Mouse (Mus musculus) mouse embryonic stem cell (cell line): ENCODE data around the gene Agrn.

Source experiments
- in situ Hi-C, 2 experiments: fragments of 300-500 bp; cut with MboI; formaldehyde crosslinking; loops; 1 replicate in 1 of 2; 3 replicates in 1 of 2; pipeline ENCODE4 v1.14.3; 2019 to 2020; ENCODE audit warnings: low sequenced_read_pairs in 2 of 2, low pct_unique_long_range_greater_than_20kb in 1 of 2, mixed read lengths in 1 of 2; ENCODE audit not compliant: unreplicated experiment in 1 of 2

Agrn gene

DNA sequence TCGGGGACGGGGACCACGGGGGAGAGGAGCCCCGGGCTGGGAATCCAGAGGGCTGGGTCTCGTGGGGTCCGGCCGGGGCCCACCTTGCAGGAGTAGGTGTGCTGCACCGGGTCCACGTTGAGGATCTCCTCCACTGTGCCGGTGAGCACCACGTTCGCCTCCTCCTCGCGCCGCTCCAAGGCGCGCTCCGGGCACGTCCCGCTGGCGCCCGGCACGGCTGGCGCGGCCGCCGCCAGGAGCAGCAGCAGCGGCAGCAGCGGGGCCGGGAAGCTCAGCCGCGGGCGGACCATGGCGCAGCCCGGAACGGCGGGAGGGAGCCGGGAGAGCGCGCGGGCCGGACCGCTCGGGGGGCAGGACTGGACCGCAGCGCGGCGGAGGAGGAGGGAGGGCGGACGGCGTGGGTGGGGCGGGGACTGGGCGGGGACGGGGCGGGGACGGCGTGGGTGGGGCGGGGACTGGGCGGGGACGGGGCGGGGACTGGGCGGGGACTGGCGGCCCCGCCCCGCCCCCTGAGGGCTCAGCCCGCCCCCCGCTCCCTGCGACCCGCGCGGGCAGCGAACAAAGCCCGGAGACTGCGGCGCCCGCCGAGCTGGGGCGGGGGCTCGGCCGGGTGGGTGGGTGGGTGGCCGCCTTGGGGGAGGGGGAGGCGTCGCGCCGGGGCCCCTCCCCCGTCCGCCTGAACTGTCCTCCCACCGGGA is at the start of gene Agrn:
Gene Agrn (minus strand): TSS at position 358 of the 698 bp plus-strand sequence.
- in situ Hi-C loops, result no loop called here

GRCm38 (mm10) chr4:156236651-156237447 is 39.6 kb upstream of the Agrn start:
- in situ Hi-C loops, result no loop called here

DNA sequence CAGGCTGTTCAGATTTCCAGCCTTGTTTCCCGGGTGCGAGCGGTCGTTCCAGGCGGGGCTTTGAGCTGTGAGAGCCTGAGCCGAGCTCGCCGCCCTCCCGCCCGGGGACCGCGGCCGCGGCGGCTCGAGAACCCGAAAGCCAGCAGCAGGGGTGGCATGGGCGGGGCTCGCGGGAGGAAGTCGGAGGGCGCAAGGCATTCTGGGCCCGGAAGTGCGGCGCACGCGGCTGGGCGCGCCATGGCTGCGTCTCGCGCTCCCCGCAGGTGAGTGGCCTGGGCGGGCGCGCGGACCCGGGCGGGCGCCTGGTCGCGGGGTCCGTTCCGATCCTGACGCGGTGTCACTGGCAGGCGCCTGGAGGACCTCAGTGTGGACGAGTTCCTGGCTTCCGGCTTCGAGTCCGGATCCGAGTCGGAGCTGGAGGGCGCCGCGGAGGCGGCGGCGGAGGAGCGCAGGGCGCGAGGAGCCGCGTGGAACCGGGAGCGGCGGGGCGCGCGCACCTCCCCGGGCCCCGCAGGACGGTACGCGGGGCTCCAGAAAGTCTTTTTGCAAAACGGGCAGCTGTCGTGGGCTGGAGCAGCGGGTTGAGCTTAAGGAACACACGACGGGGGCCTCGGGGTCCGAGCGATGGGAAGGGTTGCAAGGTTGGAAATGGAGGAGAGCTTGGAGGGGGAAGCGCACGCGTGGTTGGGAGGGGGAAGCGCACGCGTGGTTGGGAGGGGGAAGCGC is 38.7 kb upstream of the Agrn start, which contains the start of gene Noc2l:
Gene Noc2l (plus strand): TSS at position 203 of the 726 bp plus-strand sequence.
- in situ Hi-C loops, result no loop called here

GRCm38 (mm10) chr4:156235360-156235770 is 38.1 kb upstream of the Agrn start:
- in situ Hi-C loops, result no loop called here

DNA sequence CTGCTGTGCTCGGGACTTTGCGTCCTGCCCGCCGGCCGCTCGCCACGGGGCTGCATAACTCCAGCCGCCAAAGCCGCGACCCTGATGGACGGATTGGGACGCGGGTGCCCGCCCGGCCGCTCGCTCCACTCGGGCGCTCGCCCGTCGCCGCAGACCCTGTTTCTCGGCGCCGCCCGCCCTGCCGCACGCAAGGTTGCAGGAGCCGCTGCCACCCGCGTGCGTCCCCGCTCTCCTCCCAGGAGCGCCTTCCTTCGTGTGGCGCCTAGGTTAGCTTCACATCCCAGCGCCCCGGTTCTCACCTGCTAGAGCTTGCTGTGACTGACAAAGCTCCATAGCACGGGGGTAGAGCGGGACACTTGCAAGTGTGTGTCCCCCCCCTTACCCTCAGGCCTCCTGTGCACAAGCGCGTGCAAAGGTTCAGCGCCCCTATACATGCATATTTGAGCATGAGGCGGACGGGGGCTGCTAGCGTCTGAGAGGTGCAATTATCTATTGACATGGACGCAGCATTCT is 37.5 kb upstream of the Agrn start, which contains the start of gene Plekhn1:
Gene Plekhn1 (minus strand): TSS at position 157 of the 513 bp plus-strand sequence.
- in situ Hi-C loops, result no loop called here

DNA sequence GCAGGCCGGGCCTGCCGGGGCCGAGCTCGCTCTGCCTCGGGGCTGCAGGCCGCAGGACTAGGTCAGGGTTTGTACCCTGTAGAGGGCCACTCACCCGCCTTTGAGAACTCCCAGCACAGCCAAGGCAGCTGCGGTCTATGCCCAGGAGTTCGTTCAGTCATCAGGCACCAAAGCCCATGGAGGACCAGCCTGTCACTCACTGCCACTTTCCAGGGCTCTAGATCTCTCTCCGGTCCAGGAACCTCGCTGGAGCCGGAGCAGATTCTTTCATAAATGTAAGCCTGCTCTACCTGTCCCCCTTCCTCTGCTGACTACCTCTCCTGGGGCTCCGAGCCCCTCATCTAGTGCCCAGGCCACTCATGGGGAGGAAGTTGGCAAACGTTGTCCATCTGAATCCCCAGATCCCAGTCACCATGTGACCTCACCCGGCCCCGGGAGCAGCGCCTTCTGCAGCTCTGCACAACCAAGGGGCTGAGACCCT is 36.8 kb upstream of the Agrn start:
- in situ Hi-C loops, result no loop called here

GRCm38 (mm10) chr4:156228393-156229024 is 31.2 kb upstream of the Agrn start:
- in situ Hi-C loops, result no loop called here

DNA sequence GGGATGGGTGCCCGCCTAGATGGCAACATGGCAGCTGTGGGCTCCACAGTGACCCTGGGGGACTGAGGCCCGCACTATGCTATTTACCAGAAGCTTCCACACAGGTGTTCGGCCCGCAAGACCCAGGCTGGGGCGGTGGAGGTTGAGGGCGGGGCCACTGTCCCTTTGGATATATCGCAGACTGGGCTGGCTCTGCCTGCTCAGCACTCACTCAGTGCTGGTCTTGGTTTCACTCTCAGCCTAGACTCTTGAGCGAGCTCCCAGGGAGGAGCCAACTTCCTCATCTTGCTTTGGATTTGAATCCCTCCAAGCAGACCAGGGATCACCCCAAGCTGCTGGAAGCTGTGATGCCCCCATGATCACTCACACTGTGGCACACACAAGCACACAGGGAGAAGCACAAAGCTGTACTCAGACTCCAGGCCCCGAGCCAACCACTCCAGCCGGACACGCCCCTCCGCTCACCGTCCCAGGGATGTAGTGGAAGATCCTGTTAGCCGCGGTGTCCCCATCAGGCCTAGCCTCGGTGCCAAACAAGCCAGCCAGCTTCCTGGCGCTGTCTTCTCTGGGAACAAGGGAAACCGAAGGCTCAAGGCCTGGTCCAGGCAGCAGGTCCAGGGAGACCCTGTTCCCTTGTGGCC is 30.6 kb upstream of the Agrn start:
- in situ Hi-C loops, result no loop called here

GRCm38 (mm10) chr4:156224276-156224675 is 27.0 kb upstream of the Agrn start:
- in situ Hi-C loops, result loop anchor here in 1 of 2 experiments (5.0 kb wide), 1 partner anchor 97 kb away; no protein-coding TSS in a partner anchor

GRCm38 (mm10) chr4:156219936-156220335 is 22.6 kb upstream of the Agrn start:
- in situ Hi-C loops, result loop anchor here in 1 of 2 experiments (5.0 kb wide), 1 partner anchor 93 kb away; no protein-coding TSS in a partner anchor

GRCm38 (mm10) chr4:156217838-156218237 is 20.6 kb upstream of the Agrn start:
- in situ Hi-C loops, result no loop called here

DNA sequence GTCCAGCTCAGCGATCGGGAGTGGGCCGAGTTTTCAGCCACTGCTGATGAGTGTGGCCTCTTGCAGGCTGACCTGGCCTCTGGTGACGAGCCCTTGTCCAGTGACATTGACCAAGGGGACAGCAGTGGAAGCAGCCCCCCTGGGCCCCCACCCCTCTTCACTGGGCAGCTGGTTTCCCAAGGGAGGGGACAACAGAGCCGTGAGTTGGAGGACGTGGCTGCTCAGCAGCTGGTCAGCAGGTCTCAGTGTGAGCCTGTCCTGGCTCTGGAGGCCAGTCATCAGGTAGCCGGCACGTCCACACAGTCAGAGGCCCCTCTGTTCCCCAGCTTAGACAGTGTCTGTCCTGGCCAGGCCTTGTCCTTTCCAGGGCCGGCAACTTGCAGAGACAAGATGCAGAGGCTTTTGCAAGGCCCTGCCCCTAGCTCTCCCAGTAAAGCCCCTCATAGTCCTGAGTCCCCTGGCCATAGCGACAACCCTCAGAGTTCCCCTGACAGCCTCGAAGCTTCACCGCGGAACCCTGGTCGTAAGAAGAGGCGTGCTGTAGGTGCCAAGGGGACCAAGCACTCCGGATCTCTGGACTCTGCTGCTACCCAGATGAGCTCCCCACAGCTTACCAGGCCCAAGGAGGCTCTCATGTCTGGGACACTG is 19.9 kb upstream of the Agrn start:
- in situ Hi-C loops, result no loop called here

DNA sequence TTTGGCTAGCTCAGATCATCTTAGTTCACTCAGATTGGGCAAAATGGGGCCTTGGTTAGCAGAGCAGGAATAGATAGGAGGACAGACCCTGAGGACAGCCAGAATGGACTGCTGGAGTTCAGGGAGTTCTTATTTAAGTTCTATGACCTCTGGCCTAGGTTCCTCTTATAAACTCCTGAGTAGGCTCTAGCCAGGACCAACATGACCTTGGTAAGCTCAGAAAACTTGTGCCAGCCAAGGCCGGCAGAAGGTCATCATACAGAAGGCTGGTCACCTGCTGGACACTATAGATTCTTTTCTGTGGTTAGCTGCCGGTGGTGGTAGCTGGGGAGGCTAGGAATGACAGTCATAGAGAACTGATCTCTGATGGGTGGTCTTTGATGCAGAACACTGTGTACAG is 18.9 kb upstream of the Agrn start:
- in situ Hi-C loops, result no loop called here

DNA sequence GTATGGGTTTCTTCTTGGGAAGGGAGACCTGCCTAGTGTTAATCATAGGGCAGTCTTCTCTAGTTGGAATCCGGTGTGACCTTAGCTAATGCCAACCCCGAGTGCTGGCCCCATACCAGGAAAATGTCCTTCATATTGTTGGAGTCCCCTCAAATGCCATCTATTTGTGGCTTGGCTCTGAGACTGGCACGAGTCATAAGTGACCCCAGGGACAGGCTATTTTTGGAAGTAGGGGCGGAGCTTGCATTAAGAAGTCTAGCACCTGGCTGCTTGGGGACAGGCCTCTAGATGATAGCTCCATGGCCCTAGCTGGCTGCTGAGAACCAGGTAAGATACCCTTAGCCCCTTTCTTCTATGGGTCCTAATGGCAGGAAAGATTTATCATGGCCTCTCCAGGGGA is 18.4 kb upstream of the Agrn start, which contains the start of gene Perm1:
Gene Perm1 (plus strand): TSS at position 220 of the 400 bp plus-strand sequence.
- in situ Hi-C loops, result no loop called here

- in situ Hi-C loops, result no loop called here
Observed at GRCm38 (mm10) chr4:156213134-156213533, 15.8 kb upstream of the Agrn start.

- in situ Hi-C loops, result no loop called here
Observed at GRCm38 (mm10) chr4:156209963-156210635, 12.8 kb upstream of the Agrn start.

DNA sequence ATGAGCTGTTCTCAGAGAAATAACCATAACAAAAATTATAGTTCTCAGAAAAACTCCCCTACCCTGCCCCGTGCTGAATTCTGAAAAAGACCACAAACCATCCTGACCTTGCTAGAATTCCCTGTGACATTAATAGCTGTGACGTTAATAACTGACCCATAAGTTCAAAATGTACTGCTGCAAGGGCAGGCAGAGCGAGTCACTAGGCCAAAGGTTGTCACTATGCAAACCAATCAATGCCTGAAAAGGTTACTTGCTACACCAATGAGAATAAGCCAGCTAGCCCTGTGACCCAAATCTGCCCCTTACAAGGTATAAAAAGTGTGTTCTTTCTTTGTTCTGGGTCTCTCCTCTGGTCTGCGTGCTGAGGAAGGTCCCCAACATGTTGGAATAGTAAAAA is 11.6 kb upstream of the Agrn start:
- in situ Hi-C loops, result no loop called here
